Comparison of ENCODE assay signal across 8 mouse cellular contexts in genomic region chr2:153586515-153587174, GRCm38 (mm10). TPM values are rescaled to one million over a fixed set of nuclear protein-coding genes. Genes with fewer than 3 reads are reported as not detected.
A peak's percentile ranks its signal among the peaks of the same experiment; 100 is the strongest.
DNase-seq lines count a peak whose midpoint lies in the region; ATAC-seq and TF ChIP-seq lines count a peak whose summit lies in the region.

No protein-coding gene starts in this region.

- peaks cover 0 to 12% of the 10 kb centered on the region in 2 experiments; a peak in 2 of 4 replicates for H3K36me3 ChIP-seq in MEL (ENCODE audit: control insufficient read depth in 1 of 2, insufficient read depth in 2 of 2, low read length in 2 of 2)
- H3K36me3 ChIP-seq in hindbrain, embryonic 10.5 days = no peaks in the 10 kb centered on the region
- H3K36me3 ChIP-seq in lung, postnatal 0 days (ENCODE audit: insufficient read depth, low read length) = no peaks in the 10 kb centered on the region

- H3K27ac ChIP-seq in MEL (ENCODE audit: control insufficient read depth, low read depth, low read length) = peak overlapping the region; percentile 42
- peak overlapping the region; percentile 51 for H3K27ac ChIP-seq in hindbrain, embryonic 10.5 days
- H3K27ac ChIP-seq in lung, postnatal 0 days (ENCODE audit: low read length) = no peak overlapping the region

- WGBS in hindbrain, embryonic 10.5 days = 12% methylated on average over 15 of the region's 15 CpGs
- WGBS in lung, postnatal 0 days = 6% methylated on average over 15 of the region's 15 CpGs

- no peaks in the 10 kb centered on the region for H3K27me3 ChIP-seq in MEL (ENCODE audit: control insufficient read depth in 1 of 2, insufficient read depth in 2 of 2, low read length in 2 of 2)
- peaks cover 20% of the 10 kb centered on the region for H3K27me3 ChIP-seq in hindbrain, embryonic 10.5 days (ENCODE audit: insufficient read depth, poor library complexity, severe bottlenecking)
- no peaks in the 10 kb centered on the region for H3K27me3 ChIP-seq in lung, postnatal 0 days (replicated peaks; ENCODE audit: insufficient read depth, low read length)

- H3K4me3 ChIP-seq in MEL (ENCODE audit: control insufficient read depth in 1 of 2, insufficient read depth in 1 of 2, low read depth in 2 of 2, low read length in 2 of 2) = peak overlapping the region; percentile 62 to 78
- H3K4me3 ChIP-seq in hindbrain, embryonic 10.5 days = peak overlapping the region; percentile 32
- no peak overlapping the region for H3K4me3 ChIP-seq in lung, postnatal 0 days (ENCODE audit: low read depth, low read length)

- H3K9me3 ChIP-seq in MEL (replicated peaks; ENCODE audit: insufficient read depth, low read length) = no peaks in the 10 kb centered on the region
- no peaks in the 10 kb centered on the region for H3K9me3 ChIP-seq in hindbrain, embryonic 10.5 days
- no peaks in the 10 kb centered on the region for H3K9me3 ChIP-seq in lung, postnatal 0 days (ENCODE audit: low read length)

- peak; percentile 91 for DNase-seq in MEL (ENCODE audit: low read depth, low spot score)
- DNase-seq in cerebellum, adult 8-10 months = peak; percentile 87
- peak; percentile 85 for DNase-seq in hindbrain, embryonic 10.5 days (ENCODE audit: low spot score)
- peak; percentile 76 for DNase-seq in layer of hippocampus, adult 9-10 months (ENCODE audit: low spot score)
- peak; percentile 76 for DNase-seq in lung, postnatal 0 days (ENCODE audit: low spot score)
- peak; percentile 79 for DNase-seq in ovary, postnatal 36 days (ENCODE audit: low spot score)
- DNase-seq in thymus, postnatal 14 days = peak; percentile 88

- peak overlapping the region; percentile 80 for H3K9ac ChIP-seq in MEL (ENCODE audit: control insufficient read depth, low read depth, low read length, poor library complexity, severe bottlenecking)
- no peak overlapping the region for H3K9ac ChIP-seq in lung, postnatal 0 days (replicated peaks; ENCODE audit: low read depth)

- TF ChIP-seq POLR2A in MEL (IDR thresholded peaks at IDR 0.05; ENCODE audit: control insufficient read depth in 1 of 2, insufficient read depth in 1 of 2, low read depth in 1 of 2, low read length in 2 of 2, poor library complexity in 1 of 2) = 0 out of 4 replicates have a peak, but pooled peaks of 1 of the 2 experiments have one; percentile 30

- H3K4me2 ChIP-seq in lung, postnatal 0 days (replicated peaks; ENCODE audit: low read depth, low read length) = peak overlapping the region; percentile 40

- peak; percentile 93 to 99 (median 95) for TF ChIP-seq CTCF in MEL (IDR thresholded peaks at IDR 0.05 in 2 of 3, conservative IDR thresholded peaks at IDR 0.05 in 1 of 3; ENCODE audit: control insufficient read depth in 1 of 3, insufficient read depth in 1 of 3, low read depth in 2 of 3, low read length in 3 of 3, poor library complexity in 1 of 3, severe bottlenecking in 1 of 3)
- TF ChIP-seq CTCF in lung, postnatal 0 days (IDR thresholded peaks at IDR 0.05) = peak; percentile 96

- peaks cover 6 to 24% of the 10 kb centered on the region in 2 experiments for H3K4me1 ChIP-seq in MEL (ENCODE audit: control insufficient read depth in 1 of 2, insufficient read depth in 2 of 2, low read length in 2 of 2)
- peaks cover 25% of the 10 kb centered on the region for H3K4me1 ChIP-seq in hindbrain, embryonic 10.5 days (replicated peaks)
- H3K4me1 ChIP-seq in lung, postnatal 0 days (ENCODE audit: insufficient read depth, low read depth, low read length) = no peaks in the 10 kb centered on the region

- TF ChIP-seq RAD21 in MEL (IDR thresholded peaks at IDR 0.05; ENCODE audit: low read depth, low read length) = no peak; the same call in none of the 2 replicates

- 0 out of 4 replicates have a peak, but pooled peaks of 1 of the 2 experiments have one; percentile 5 for TF ChIP-seq EP300 in MEL (IDR thresholded peaks at IDR 0.05; ENCODE audit: low read depth in 1 of 2, low read length in 2 of 2)
- no peak for TF ChIP-seq EP300 in lung, postnatal 0 days (IDR thresholded peaks at IDR 0.05)

- H3K79me2 ChIP-seq in MEL (ENCODE audit: control insufficient read depth, insufficient read depth, low read length, poor library complexity) = peaks cover 5% of the 10 kb centered on the region; the same call in 1 of the 2 replicates

- peak; percentile 89 for ATAC-seq in frontal cortex, adult (ENCODE audit: low TSS enrichment)
- ATAC-seq in lung, postnatal 0 days = peak; percentile 82

TF ChIP-seq in MEL, 35 proteins besides CTCF, POLR2A, EP300 and RAD21:
- TF ChIP-seq TCF12 (IDR thresholded peaks at IDR 0.05; ENCODE audit: low read depth, low read length) (peak; percentile 49; the same call in 1 of the 2 replicates), NELFE (IDR thresholded peaks at IDR 0.05; ENCODE audit: low read depth, low read length) (no peak), HCFC1 (IDR thresholded peaks at IDR 0.05; ENCODE audit: low read depth, low read length) (no peak), BHLHE40 (IDR thresholded peaks at IDR 0.05; ENCODE audit: borderline replicate concordance, low read depth, low read length) (no peak), JUND (IDR thresholded peaks at IDR 0.05; ENCODE audit: low read depth, low read length) (no peak), MXI1 (IDR thresholded peaks at IDR 0.05; ENCODE audit: low read depth, low read length) (peak; percentile 49; the same call in 1 of the 2 replicates), CHD1 (IDR thresholded peaks at IDR 0.05; ENCODE audit: low read depth, low read length) (no peak), MYC (IDR thresholded peaks at IDR 0.05; ENCODE audit: low read depth, low read length) (0 out of 2 replicates have a peak, but pooled peaks have one; percentile 10), GATA1 (IDR thresholded peaks at IDR 0.05; ENCODE audit: low read depth, low read length) (no peak), ELF1 (IDR thresholded peaks at IDR 0.05; ENCODE audit: low read depth, low read length) (0 out of 2 replicates have a peak, but pooled peaks have one; percentile 22), USF1 (IDR thresholded peaks at IDR 0.05; ENCODE audit: low read depth, low read length) (no peak), POLR2AphosphoS2 (IDR thresholded peaks at IDR 0.05; ENCODE audit: low read length) (no peak), ZKSCAN1 (IDR thresholded peaks at IDR 0.05; ENCODE audit: low read depth, low read length) (no peak), CHD2 (IDR thresholded peaks at IDR 0.05; ENCODE audit: low read length) (no peak), SIN3A (IDR thresholded peaks at IDR 0.05; ENCODE audit: low read length) (peak; percentile 85), SMC3 (IDR thresholded peaks at IDR 0.05; ENCODE audit: low read depth, low read length) (peak; percentile 99), ETS1 (IDR thresholded peaks at IDR 0.05; ENCODE audit: low read depth, low read length) (peak; percentile 26; the same call in 1 of the 2 replicates), TAL1 (IDR thresholded peaks at IDR 0.05; ENCODE audit: low read length) (no peak), ZC3H11A (IDR thresholded peaks at IDR 0.05; ENCODE audit: low read depth, low read length) (peak; percentile 100), MAZ (IDR thresholded peaks at IDR 0.05; ENCODE audit: low read depth, low read length) (peak; percentile 96)

RNA-seq across cellular contexts. Expression of gene Commd7, which starts 45.9 kb away (rescaled TPM):
- 25.3 and 25.5 TPM in 2 replicates for total RNA-seq in MEL (2012; rRNA removed)
- polyA plus RNA-seq in MEL (2012; ENCODE audit: insufficient read depth in 1 of 2, insufficient read length in 2 of 2, low read depth in 1 of 2, low replicate concordance in 2 of 2, missing spikeins in 1 of 2) = 10 to 100 TPM in 1 of 2 experiments, not detected in 1; 36.1 TPM
- 71.9 and 75.6 TPM in 2 replicates for polyA plus RNA-seq in hindbrain, embryonic 10.5 days (2016; fragmentation: Nextera tagmentation; extraction: Ambion mirVana)
- polyA plus RNA-seq in lung, postnatal 0 days (2015; fragmentation: Nextera tagmentation; extraction: Ambion mirVana) = 71.8 and 73.3 TPM in 2 replicates

RNA-seq across cellular contexts. Expression of gene Nol4l, which starts 56.9 kb away (rescaled TPM):
- total RNA-seq in MEL (2012; rRNA removed) = 4.4 and 4.5 TPM in 2 replicates
- 1 to 10 TPM in 1 of 2 experiments, not detected in 1; 7.1 TPM for polyA plus RNA-seq in MEL (2012; ENCODE audit: insufficient read depth in 1 of 2, insufficient read length in 2 of 2, low read depth in 1 of 2, low replicate concordance in 2 of 2, missing spikeins in 1 of 2)
- 19.1 and 23.3 TPM in 2 replicates for polyA plus RNA-seq in hindbrain, embryonic 10.5 days (2016; fragmentation: Nextera tagmentation; extraction: Ambion mirVana)
- polyA plus RNA-seq in lung, postnatal 0 days (2015; fragmentation: Nextera tagmentation; extraction: Ambion mirVana) = 8.3 and 9.9 TPM in 2 replicates
